Mouse (Mus musculus) midbrain, embryonic 16.5 days (tissue): ENCODE results near the gene Mtmr3. TPM values are rescaled to one million over a fixed set of nuclear protein-coding genes. Genes with fewer than 3 reads are reported as not detected.
"Not testable (repeated sequence)": the region's sequence is repeated elsewhere in the genome, so short reads cannot be mapped to it uniquely, and the experiment has no call there.

ENCODE experiments used
- ATAC-seq: fragments of 200-750 bp; cut with Nextera tagmentation; 2 replicates; pipeline ENCODE4 v1.8.0; 2017; ENCODE audit warnings: moderate TSS enrichment
- H3K27ac ChIP-seq: fragments of 300-500 bp; sonication (generic); 2 replicates; pipeline ENCODE4 v1.5.1; 2014; ENCODE audit warnings: mild to moderate bottlenecking, low read length, mixed read lengths
- H3K27me3 ChIP-seq: fragments of 300-500 bp; sonication (generic); 2 replicates; pipeline ENCODE4 v1.6.1; 2014; ENCODE audit warnings: low read depth, low read length, mixed read lengths; ENCODE audit not compliant: control insufficient read depth, insufficient read depth
- H3K36me3 ChIP-seq: fragments of 300-500 bp; sonication (generic); 2 replicates; pipeline ENCODE4 v1.6.1; 2014; ENCODE audit warnings: mild to moderate bottlenecking, low read length, moderate library complexity, mixed read lengths; ENCODE audit not compliant: control insufficient read depth, insufficient read depth
- H3K4me1 ChIP-seq: fragments of 300-500 bp; sonication (generic); 2 replicates; pipeline ENCODE4 v1.6.1; 2014; ENCODE audit warnings: mild to moderate bottlenecking, low read length, mixed read lengths; ENCODE audit not compliant: control insufficient read depth, insufficient read depth
- H3K4me2 ChIP-seq: fragments of 300-500 bp; sonication (generic); 2 replicates; pipeline ENCODE4 v1.6.1; 2014; ENCODE audit warnings: mild to moderate bottlenecking, low read length, mixed read lengths
- H3K4me3 ChIP-seq: fragments of 300-500 bp; sonication (generic); 2 replicates; pipeline ENCODE4 v1.5.1; 2014; ENCODE audit warnings: low read depth, mild to moderate bottlenecking, low read length, moderate library complexity, mixed read lengths
- H3K9ac ChIP-seq: fragments of 300-500 bp; sonication (generic); 2 replicates; pipeline ENCODE4 v1.6.1; 2014; ENCODE audit warnings: low read depth, low read length, mixed read lengths
- H3K9me3 ChIP-seq: fragments of 300-500 bp; sonication (generic); replicated peaks from 2 replicates; pipeline ENCODE4 v1.6.1; 2014; ENCODE audit warnings: mild to moderate bottlenecking, low read length, mixed read lengths; ENCODE audit not compliant: control insufficient read depth, poor library complexity, severe bottlenecking
- WGBS: fragments of 180-500 bp; shearing (Covaris S2); extraction: QIAGEN DNeasy Blood & Tissue Kit; methylation state at CpG from one replicate; pipeline ENCODE4 v1.1.7; 2014; 5-methylcytosine and 5-hydroxymethylcytosine counted together
- polyA plus RNA-seq: library from polyadenylated mRNA; unstranded; fragments of >200 nt; fragmentation: Nextera tagmentation; extraction: Ambion mirVana; gene quantifications from 2 replicates; pipeline ENCODE4 v1.2.1, GENCODE M21; 2015

The Mtmr3 gene
- polyA plus RNA-seq, 1 experiment from 2014 or later = 34.7 TPM

GRCm38 (mm10) chr11:4545976-4546375, 48.7 kb downstream of the Mtmr3 start:
- H3K4me2 ChIP-seq = no peak overlapping the region
- H3K4me3 ChIP-seq = no peak overlapping the region
- no peaks in the 10 kb centered on the region for H3K9me3 ChIP-seq

GRCm38 (mm10) chr11:4545401-4545800, 49.3 kb downstream of the Mtmr3 start:
- Histone ChIP-seq H3K9ac (no peak overlapping the region), H3K4me2 (no peak overlapping the region), H3K27me3 (no peaks in the 10 kb centered on the region), H3K36me3 (no peaks in the 10 kb centered on the region), H3K27ac (no peak overlapping the region), H3K4me1 (peaks cover 2% of the 10 kb centered on the region; the same call in 1 of the 2 replicates), H3K4me3 (no peak overlapping the region), H3K9me3 (no peaks in the 10 kb centered on the region)
- 52% methylated on average over 4 of the region's 4 CpGs for WGBS
- no peak for ATAC-seq

More at GRCm38 (mm10) chr11:4545976-4546375, 48.7 kb downstream of the Mtmr3 start:
- H3K9ac ChIP-seq = no peak overlapping the region
- no peak overlapping the region for H3K27ac ChIP-seq
- ATAC-seq = no peak
- 84% methylated on average over 3 of the region's 3 CpGs for WGBS
- H3K4me1 ChIP-seq = peaks cover 2% of the 10 kb centered on the region; the same call in 1 of the 2 replicates
- H3K27me3 ChIP-seq = no peaks in the 10 kb centered on the region
- no peaks in the 10 kb centered on the region for H3K36me3 ChIP-seq

- H3K4me3 ChIP-seq, H3K36me3 ChIP-seq, H3K27ac ChIP-seq, H3K27me3 ChIP-seq, H3K9ac ChIP-seq, H3K9me3 ChIP-seq, H3K4me1 ChIP-seq, ATAC-seq, H3K4me2 ChIP-seq: not testable (repeated sequence)
- WGBS = 91% methylated on average over 1 of the region's 1 CpGs
Measured at GRCm38 (mm10) chr11:4544627-4544921, 50.1 kb downstream of the Mtmr3 start.

GRCm38 (mm10) chr11:4543746-4544626, 50.7 kb downstream of the Mtmr3 start:
- Histone ChIP-seq H3K9ac (no peak overlapping the region), H3K4me2 (no peak overlapping the region), H3K27me3 (no peaks in the 10 kb centered on the region), H3K4me1 (peaks cover 2% of the 10 kb centered on the region; the same call in 1 of the 2 replicates), H3K4me3 (no peak overlapping the region), H3K27ac (no peak overlapping the region), H3K36me3 (no peaks in the 10 kb centered on the region), H3K9me3 (no peaks in the 10 kb centered on the region)
- 90% methylated on average over 7 of the region's 7 CpGs for WGBS
- ATAC-seq = no peak

- Histone ChIP-seq H3K4me1 (peaks cover 2% of the 10 kb centered on the region; the same call in 1 of the 2 replicates), H3K4me3 (no peak overlapping the region), H3K9ac (no peak overlapping the region), H3K27ac (no peak overlapping the region), H3K4me2 (no peak overlapping the region), H3K9me3 (no peaks in the 10 kb centered on the region), H3K27me3 (no peaks in the 10 kb centered on the region), H3K36me3 (no peaks in the 10 kb centered on the region)
- WGBS = 94% methylated on average over 2 of the region's 2 CpGs
- no peak for ATAC-seq
Measured at GRCm38 (mm10) chr11:4543040-4543551, 51.6 kb downstream of the Mtmr3 start.

GRCm38 (mm10) chr11:4536645-4537044, 58.0 kb downstream of the Mtmr3 start:
- Histone ChIP-seq H3K9ac (no peak overlapping the region), H3K27me3 (no peaks in the 10 kb centered on the region), H3K9me3 (no peaks in the 10 kb centered on the region), H3K4me1 (no peaks in the 10 kb centered on the region), H3K4me3 (no peak overlapping the region), H3K27ac (no peak overlapping the region), H3K36me3 (no peaks in the 10 kb centered on the region), H3K4me2 (no peak overlapping the region)
- ATAC-seq = no peak
- 90% methylated on average over 1 of the region's 1 CpGs for WGBS

- Histone ChIP-seq H3K27ac (no peak overlapping the region), H3K4me1 (no peaks in the 10 kb centered on the region), H3K27me3 (no peaks in the 10 kb centered on the region), H3K4me3 (no peak overlapping the region), H3K9me3 (no peaks in the 10 kb centered on the region), H3K4me2 (no peak overlapping the region), H3K9ac (no peak overlapping the region), H3K36me3 (peaks cover 14% of the 10 kb centered on the region; the same call in 1 of the 2 replicates)
- 98% methylated on average over 3 of the region's 3 CpGs for WGBS
- ATAC-seq = no peak
Measured at GRCm38 (mm10) chr11:4527132-4527531, 67.5 kb downstream of the Mtmr3 start.

- H3K4me3 ChIP-seq = no peak overlapping the region
- no peak overlapping the region for H3K4me2 ChIP-seq
- no peaks in the 10 kb centered on the region for H3K27me3 ChIP-seq
- H3K9ac ChIP-seq = no peak overlapping the region
- 91% methylated on average over 6 of the region's 6 CpGs for WGBS
- H3K9me3 ChIP-seq = no peaks in the 10 kb centered on the region
- no peak for ATAC-seq
- no peaks in the 10 kb centered on the region for H3K4me1 ChIP-seq
- H3K27ac ChIP-seq = no peak overlapping the region
- H3K36me3 ChIP-seq = peaks cover 16% of the 10 kb centered on the region
Measured at GRCm38 (mm10) chr11:4522142-4522664, 72.5 kb downstream of the Mtmr3 start.

GRCm38 (mm10) chr11:4518981-4519380, 75.7 kb downstream of the Mtmr3 start:
- WGBS = 84% methylated on average over 7 of the region's 7 CpGs
- H3K27me3 ChIP-seq = no peaks in the 10 kb centered on the region
- no peak overlapping the region for H3K4me2 ChIP-seq
- H3K9me3 ChIP-seq = no peaks in the 10 kb centered on the region
- H3K4me3 ChIP-seq = no peak overlapping the region
- ATAC-seq = no peak
- H3K27ac ChIP-seq = no peak overlapping the region
- H3K4me1 ChIP-seq = no peaks in the 10 kb centered on the region
- peaks cover 12% of the 10 kb centered on the region for H3K36me3 ChIP-seq
- no peak overlapping the region for H3K9ac ChIP-seq
